Mouse (Mus musculus) telencephalon, adult 2 months (tissue): ENCODE results near the gene Gm9195.

Experiments
- DNase-seq: peaks from one replicate; pipeline ENCODE4 v3.0.0-alpha.2; 2011; ENCODE audit warnings: low read depth, low spot score

Gene Gm9195

DNA sequence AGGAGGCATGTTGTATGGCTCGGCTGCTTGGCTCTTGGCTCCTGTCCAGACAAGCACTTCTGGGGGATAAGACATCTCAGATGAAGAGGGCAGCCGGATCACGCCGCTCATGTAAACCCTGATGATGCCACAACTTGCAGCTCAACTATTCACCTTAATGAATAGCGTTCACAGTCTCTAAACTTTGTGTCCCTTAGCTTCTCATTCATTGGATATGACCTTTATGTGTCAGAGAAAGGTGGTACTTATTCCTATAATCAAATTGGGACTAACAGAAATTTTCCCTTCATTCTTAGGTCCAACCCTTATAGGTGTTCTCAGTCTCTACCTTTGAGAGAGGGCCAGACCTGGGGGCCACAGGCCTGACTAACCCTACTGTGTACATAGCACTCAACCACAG, at the start of gene Gm9195:
Gene Gm9195, minus strand, starts transcription at position 101 of the 400 bp plus-strand sequence.
- DNase-seq: no peak

DNA sequence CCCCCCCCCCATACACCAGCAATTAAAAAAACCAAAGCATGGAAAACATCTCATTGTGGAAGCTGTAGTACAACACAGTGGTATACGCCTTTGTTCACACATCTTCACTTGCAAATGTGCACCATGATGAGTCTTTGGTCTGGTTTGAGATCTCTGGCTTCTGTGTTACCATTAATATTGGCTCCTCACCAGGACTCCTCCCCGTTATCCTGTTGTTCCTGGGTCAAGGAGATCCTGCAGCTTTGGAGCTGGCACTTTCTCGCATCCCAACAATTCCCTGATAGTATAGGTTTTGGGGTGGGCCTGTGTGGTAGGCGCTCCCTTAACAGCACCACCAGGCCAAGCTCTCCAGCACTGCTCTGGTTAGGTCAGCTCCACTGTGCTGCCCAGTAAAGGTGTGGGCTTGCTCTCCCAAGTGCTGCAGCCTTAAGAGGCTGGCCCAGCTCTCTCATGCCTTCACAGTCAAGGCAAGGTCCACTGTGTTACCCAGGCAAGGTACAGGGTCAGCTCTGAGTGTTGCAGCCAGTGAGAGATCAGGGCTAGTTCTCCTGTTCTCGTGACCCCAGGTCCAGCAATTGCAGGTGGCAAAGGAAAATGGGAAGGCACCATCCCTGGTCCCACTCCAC, 44.9 kb upstream of the Gm9195 start:
- no peak for DNase-seq

DNA sequence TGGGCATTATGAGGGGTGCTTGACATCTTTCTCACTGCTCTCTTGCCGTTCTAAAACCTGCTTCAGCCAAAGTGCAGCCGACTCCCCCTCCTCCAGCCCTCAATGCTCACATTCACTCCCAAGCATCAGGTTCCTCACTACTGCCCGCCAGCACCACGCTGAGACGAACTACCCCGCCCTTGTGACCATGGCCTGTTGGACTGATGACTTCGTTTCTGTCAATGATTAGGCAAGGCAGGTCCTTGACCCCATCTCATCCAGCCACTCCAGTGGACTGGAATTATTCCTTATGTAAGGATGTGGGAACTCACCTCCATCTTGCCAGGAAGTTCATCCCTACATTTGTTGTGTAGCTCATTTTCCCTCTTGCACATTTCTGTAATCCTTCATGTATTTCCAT, 42.2 kb upstream of the Gm9195 start:
- no peak for DNase-seq

DNA sequence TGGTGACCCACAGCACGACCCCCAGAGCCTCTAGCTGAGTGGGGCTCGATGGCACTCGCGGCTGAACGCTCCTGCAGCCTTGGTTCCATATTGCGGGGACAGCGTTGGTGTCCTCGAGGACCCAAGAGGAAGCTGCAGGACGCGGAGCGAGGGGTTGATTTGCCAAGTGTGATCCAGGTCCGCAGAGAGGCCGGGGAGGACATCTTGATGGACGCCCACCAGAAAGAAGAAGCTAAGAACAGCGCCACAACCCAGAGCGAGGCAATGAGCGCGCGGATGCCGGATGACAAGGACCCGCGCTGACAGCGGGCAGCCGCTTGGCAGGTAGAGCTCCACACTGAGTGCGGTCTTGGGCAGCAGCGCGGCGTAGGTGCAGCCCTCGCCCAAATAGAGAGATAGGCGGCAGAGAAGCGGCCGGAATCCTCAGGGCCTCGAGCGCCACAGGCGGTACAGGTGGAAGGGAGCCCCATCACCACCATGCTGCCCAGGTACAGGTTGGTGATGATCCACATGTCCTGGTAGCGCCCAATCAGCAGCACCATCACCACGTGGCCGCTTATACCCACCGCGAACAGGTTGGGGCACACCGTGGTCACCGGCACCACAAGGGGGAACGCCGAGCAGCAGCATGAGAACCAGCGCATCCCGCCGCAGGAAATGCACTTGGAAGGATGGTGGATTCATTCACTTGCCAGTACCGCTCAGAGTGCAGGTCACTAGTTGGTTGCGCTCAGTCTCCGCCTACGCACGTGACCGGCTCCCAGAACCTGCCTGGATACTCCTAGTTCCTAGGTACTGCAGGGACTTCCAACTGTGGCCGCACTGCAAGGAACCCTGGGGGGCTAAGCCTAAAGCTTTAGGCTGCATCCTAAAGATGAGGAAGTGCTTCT, 40.6 kb upstream of the Gm9195 start:
- DNase-seq: no peak

DNA sequence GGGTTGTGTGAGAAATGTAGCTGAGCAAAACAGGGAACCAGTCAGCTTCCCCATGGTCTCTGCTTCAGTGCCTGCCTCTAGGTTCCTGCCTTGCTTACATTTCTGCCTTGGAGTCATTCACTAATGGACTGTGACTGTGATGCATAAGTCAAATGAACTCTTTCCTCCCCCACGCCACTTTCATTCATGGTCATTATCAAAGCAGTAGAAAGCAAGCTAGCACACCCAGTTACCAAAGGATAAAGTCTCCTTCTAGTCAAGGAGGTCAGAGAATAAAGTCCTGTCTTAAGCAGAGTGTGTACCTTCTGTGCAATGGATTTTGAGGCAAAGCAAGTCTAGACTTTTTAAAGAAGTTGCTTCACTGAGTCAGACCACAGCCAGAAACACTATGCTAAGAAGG, 35.5 kb upstream of the Gm9195 start:
- DNase-seq: no peak

DNA sequence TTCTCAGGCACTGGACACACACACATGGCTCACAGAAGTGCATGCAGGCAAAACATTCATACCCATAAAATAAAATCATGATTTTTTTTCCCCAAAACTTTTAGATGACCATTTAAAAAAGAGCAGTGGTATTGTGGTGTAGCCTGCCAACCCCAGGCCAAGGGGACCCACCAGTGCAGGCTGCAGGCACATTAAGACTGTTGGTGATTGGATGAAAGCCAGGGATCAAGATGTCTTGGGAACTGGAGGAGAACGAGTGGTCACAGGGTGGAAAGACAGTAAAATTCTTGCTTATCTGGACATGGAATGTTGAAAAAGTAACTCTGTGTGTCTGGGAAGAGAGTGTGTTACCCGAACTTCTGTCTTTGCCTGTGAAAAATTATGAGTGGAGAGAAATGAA, 27.9 kb upstream of the Gm9195 start:
- no peak for DNase-seq

DNA sequence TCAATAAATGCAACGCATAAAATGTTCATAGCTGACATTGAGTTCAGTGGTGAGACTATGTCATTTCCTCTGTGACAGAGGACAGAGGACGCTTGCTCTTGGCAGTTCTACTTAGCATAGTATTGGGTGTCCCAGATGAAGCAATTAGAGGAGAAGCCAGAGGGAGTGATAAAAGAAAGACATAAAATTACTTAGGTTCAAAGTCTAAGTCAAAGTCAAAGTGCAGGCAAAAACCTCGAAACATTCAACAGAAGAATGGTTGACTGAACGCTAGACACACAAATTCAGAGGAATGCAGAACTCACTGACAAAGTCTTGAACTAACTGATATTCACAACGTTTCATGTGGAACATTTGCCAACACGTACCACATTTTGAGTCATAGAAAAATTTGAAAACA, 27.1 kb upstream of the Gm9195 start:
- no peak for DNase-seq

DNA sequence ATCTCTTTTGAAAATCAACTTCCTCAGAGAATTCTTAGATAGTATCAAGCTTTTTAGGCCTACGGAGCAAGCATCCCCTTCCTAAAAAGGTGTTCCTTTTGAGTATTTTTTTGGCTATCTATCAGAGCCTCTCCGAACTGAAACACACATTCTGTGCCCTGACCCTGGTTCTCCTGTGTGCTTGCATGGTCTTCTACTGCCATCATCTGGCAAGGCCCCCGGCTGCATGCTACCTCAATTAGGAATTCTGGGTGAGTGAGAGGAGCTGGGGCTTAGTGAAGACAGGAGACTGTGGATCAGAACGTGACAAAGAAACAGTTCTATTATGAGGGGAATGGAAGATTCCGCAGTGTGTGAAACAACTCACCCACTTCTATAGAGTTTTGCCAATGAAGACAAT, 24.7 kb upstream of the Gm9195 start:
- no peak for DNase-seq

DNA sequence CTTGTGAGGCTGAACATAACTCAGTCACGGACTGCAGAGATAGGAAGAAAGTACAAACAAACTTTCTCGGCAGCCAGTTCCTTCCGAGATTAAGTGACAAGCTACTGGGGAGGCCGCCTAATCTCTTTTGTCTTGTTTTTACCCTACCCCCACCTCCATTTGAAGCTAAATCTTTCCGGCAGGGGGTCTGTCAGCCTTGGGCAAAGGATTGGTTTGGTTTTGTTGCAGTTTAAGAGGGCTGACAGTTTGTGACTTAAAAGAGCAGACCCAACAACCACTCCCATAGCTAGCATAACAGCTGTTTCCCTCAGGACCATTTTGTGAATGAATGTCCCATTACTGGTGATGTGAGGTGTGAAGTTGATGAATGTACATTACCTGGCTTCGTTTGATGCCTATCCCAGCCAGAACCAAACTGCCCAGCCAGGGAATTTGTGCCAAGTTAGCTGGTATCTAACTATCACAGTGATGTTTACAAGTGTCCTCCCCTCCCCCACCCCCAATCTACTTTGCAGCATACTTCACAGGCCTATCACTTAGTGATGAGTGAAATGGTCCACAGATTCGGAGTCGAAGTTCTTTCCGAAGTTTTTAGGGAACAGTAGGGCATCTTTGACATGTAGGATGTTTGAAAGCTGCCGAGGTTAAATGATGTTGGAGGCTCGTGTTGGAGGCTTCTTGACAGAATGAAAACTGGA, 15.2 kb upstream of the Gm9195 start:
- no peak for DNase-seq

DNA sequence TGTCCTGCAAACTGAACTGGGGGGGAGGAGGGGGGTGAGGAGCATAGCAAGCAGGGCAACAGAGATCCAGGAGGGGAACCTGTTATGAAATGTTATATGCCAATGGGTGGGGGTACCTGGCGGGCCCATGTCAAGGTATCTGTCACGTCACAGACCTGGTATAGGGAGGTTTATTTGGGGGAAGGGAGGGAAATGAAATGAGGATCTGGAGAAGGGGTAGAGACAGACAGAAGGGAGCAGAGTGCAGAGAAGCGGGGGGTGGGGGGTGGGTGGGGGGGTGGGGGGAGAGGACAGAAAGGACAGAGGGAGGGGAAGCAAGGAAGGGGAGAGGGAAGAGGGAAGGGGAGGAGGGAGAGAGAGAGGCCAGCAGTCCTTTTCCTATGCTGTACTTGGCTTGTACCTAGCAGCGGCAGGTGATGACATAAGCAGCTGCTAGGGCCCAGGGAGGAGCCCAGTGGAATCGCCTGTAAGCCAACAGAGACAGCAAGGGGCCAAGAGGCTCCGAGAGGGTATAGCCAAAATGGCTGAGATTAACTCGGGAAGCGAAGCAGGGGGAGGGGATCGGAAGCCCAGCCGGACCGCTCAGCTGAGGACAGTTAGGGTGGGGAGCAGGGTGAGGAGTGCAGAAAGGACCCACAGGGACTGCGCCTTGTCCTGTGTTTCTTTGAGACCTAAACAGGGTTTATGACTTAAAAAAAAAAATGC, 14.5 kb upstream of the Gm9195 start:
- no peak for DNase-seq

DNA sequence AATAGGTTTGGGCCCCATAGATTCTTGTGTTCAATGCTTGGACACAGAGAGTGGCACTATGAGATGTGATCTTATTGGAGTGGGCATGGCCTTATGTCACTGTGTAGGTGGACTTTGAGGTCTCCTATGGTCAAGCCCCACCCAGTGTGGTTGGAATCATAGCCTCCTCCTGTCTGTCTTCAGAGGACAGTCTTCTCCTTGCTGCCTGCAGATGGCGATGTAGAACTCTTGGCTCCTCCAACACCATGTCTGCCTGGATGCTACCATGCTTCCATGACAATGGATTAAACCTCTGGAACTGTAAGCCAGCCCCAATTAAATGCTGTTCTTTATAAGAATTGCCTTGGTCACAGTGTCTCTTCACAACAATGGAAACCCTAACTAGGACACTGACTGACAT, 13.3 kb upstream of the Gm9195 start:
- no peak for DNase-seq

DNA sequence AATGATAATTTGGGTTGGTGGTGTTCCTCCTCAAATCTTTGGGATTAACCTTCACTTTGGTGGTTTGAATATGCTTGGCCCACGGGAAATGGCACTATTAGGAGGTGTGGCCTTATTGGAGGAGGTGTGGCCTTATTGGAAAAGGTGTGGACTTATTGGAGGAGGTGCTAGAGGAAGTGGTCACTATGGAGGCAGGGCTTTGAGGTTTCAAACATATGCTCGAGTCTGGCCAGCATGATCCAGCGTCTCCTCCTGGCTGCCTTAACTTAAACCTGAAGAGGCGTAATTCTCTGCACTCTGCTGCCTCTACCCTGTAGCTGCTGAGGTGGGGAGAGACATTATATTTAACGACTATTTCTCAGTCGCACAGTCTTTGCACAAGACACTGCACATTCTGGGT, 11.6 kb upstream of the Gm9195 start:
- DNase-seq: no peak

DNA sequence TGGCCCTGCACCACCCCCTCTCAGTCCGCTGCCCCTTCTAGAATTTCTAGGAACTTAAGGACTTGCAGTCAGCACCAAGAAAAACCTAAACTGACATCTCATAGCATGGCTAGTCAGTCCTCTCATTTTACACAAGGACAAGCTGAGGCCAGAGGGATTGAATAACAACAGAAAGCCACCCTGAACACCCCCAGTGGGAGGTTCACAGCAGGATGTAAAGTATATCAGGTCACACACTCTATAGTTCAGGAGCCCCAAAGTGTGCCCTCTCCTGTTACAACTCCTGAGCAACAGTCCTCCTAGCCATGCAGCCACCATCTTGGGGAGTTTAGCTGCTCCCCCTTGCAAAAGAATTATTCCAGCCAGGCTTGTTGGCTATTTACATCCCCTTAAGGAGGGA, 2.1 kb upstream of the Gm9195 start:
- DNase-seq: no peak

DNA sequence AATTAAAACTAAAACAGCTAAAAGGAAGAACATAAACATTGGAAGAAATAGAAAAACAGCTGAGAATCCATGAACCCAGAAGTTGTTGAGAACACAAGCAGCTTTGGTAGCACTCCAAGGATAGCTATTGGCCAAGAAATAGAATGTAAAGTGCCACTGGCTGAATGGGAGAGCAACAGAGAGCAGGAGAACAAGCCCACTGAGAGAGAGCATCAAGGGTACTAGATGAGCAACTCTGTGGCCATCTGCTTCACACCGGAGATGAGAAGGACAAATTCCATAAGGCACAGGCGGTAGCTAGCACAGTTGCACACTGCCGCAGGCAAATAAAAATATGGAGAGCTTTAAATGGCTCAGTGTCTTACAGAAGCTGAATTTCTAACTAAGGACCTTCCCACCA, 1.3 kb downstream of the Gm9195 start:
- DNase-seq: peak; percentile 27

DNA sequence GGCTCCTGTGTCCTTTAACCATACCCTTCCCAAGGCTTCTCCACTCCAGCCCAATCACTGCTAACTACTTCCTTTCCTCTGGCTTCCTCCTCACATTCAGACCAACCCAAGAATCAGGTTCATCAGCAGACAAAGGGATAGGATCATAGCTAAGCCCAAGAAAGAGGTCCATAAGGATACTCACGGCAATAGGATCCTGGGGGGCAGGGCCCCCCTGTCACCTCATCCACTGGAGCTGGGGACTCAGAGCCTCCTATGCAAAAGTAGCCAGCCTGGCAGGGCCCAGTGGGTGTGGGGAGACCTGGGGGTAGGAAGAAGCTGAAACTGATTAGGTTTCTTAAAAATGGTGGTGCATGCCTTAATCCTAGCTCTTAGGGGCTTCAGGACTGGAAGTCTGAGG, 17.1 kb downstream of the Gm9195 start:
- DNase-seq: no peak

DNA sequence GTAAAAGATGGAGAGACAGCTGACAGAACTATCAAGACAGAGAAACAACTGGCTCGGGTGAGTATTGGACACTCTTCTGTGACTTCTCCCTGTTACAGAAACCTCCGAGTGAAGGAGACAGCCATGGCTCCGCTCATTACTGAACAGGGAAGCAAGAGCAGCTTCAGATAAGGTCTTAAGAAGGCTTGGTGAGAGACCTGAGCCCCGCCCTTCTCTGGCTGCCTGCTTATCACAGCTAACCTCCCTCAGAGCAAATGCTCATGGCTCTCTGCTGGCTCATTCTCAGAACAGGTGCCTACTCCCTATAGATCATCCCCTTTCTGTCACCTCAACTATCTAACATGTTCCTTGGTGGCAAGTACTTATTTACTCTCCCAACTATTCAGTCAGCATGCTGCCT, 23.2 kb downstream of the Gm9195 start:
- no peak for DNase-seq

DNA sequence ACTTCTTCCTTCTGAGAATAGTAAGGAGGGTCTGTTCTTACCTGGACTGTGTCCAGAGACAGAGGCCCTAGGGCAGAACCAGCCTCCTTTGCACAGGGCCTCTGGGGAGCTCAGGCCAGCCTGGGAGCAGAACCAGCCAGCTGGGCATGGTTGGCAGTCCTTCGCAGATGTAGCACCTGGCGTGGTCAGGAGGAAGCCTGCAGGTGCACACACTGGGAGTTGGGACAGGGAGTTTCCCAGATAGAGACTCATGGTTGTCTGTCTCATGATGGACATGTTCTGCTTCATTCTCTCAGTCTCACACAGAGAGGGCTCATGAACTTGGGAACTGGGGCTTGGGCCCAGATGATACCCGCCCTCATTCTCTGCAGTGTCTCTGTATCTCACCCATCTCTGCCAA, 25.3 kb downstream of the Gm9195 start:
- no peak for DNase-seq

DNA sequence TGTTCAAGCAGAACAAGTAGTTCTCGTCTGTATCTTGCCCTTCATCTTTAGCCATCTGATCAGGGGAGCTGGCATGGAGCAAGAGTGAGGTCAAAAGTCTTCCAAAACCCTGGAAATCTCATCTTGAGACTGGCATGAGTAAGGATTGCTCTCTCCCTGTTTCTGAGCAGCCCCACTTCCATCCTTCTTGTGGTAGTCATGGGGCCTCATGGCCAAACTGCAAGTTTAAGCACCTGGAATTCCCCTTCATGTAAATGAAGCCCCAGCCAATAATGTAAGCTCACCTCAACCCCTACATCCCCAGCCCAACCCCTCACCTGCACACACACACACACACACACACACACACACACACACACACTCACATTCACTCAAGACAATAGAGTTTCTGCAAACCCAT, 30.0 kb downstream of the Gm9195 start:
- DNase-seq: no peak

DNA sequence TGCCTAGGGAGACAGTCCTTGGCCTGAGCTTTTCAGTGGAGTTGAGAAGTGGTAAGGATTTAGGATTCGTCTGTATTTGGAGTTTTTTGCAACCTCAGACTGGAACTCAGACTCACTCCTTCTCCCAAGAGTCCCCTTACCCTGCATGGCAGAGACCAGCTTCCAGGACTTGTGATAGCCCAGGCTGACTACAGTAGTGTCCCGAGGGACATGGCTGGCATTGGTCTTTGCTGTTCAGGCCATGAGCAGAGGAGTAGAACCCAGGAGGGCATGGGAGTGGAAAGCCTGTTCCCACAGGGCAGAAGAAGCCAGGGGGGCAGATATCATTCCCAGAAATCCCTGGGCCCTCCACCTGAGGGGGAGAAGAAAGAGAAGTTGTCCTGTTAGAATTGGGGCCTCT, 31.3 kb downstream of the Gm9195 start:
- DNase-seq: no peak

DNA sequence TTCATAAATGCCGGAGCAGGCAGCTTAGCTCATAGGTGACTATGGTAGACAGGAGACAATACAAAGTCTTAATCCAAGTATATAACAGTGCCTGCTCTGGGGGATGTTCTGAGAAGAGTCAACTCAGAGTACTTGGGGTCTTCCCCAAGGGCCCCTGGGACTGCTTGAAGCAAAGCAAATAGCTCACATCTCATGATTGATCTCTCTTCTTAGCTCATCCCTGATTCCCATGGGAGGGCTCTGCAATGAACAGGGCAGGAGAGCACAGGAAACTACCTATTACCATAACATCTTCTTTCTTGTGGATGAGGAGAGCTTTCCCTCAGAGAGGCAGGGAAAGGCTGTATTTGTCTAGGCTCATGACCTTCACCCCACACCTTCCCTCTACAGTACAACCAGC, 32.7 kb downstream of the Gm9195 start:
- DNase-seq: no peak

DNA sequence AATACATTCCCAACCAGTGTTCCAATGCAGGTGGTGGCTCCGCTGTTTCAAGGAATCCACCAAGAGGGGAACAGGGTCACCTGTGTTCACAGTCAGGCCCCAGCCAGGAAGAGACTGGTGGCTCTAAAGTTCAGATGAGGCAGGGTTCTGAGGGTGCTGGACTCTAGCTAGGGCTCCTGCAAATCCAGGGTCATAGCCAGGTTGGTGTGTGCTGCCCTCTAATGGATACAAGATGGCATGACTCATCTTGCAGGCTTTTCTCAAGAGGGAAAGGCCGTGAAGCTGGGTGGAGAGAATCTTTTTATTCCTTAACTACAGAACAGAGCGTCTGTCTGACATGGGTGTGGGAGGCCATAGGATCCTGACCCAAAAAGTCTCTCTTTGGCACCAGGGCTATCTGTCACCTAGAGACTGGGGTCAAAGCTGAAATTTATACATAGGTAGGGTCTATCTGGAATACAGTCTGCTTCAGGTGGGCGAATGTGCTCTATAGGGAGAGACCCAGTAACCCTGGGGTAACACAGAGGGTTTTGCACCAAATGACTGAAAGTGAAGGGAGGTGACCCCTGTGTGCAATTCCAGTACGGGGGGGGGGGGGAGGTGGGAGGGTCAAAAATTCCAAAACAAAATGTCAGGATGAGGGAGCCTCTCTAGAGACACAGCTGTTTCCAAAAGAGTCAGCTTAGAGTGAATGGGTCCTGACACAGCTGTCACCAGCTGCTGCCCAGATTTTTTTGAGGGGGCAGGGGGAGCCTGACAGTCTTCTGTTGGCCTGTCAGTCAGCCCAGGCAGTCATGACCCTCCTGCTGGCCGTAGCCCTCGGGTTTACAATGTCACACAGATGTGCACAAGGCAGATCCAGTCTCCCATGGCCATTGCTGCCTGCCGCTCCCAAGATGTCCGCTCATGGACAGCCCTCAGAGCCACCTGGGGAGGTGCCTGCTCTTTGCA, 44.2 kb downstream of the Gm9195 start:
- peak; percentile 9 for DNase-seq
